Mouse (Mus musculus) urinary bladder, postnatal 10 days (tissue): ENCODE data around the gene Ric8b.

Experiments
- DNase-seq: peaks from one replicate; pipeline ENCODE4 v3.0.0; 2022; ENCODE audit warnings: low spot score

Ric8b gene

GRCm38 (mm10) chr10:85054876-85055275 is 137.5 kb downstream of the Ric8b start:
- DNase-seq: no peak
